Mouse (Mus musculus) kidney, embryonic 16.5 days (tissue): ENCODE measurements around the gene Zbed5. TPM values are rescaled to one million over a fixed set of nuclear protein-coding genes. Genes with fewer than 3 reads are reported as not detected.
A peak's percentile ranks its signal among the peaks of the same experiment; 100 is the strongest.
"Not testable (repeated sequence)": the region's sequence is repeated elsewhere in the genome, so short reads cannot be mapped to it uniquely, and the experiment has no call there.

ENCODE experiments used
- ATAC-seq: fragments of 200-750 bp; cut with Nextera tagmentation; 2 replicates; pipeline ENCODE4 v1.8.0; 2017; ENCODE audit warnings: moderate TSS enrichment; ENCODE audit not compliant: low FRiP score, low TSS enrichment
- H3K27ac ChIP-seq: fragments of 300-500 bp; sonication (generic); 2 replicates; pipeline ENCODE4 v1.5.1; 2014; ENCODE audit warnings: low read length
- H3K27me3 ChIP-seq: fragments of 300-500 bp; sonication (generic); 2 replicates; pipeline ENCODE4 v1.6.1; 2014; ENCODE audit warnings: low read length, control low read depth, mixed read lengths; ENCODE audit not compliant: insufficient read depth
- H3K36me3 ChIP-seq: fragments of 300-500 bp; sonication (generic); 2 replicates; pipeline ENCODE4 v1.6.1; 2014; ENCODE audit warnings: low read length, control low read depth, mixed read lengths; ENCODE audit not compliant: insufficient read depth
- H3K4me1 ChIP-seq: fragments of 300-500 bp; sonication (generic); 2 replicates; pipeline ENCODE4 v1.6.1; 2014; ENCODE audit warnings: low read length, control low read depth, mixed read lengths; ENCODE audit not compliant: insufficient read depth
- H3K4me2 ChIP-seq: fragments of 300-500 bp; sonication (generic); replicated peaks from 2 replicates; pipeline ENCODE4 v1.6.1; 2014; ENCODE audit warnings: low read depth, low read length
- H3K4me3 ChIP-seq: fragments of 300-500 bp; sonication (generic); 2 replicates; pipeline ENCODE4 v1.5.1; 2014; ENCODE audit warnings: mild to moderate bottlenecking, low read length
- H3K9ac ChIP-seq: fragments of 300-500 bp; sonication (generic); replicated peaks from 2 replicates; pipeline ENCODE4 v1.6.1; 2014; ENCODE audit warnings: low read length
- H3K9me3 ChIP-seq: fragments of 300-500 bp; sonication (generic); 2 replicates; pipeline ENCODE4 v1.6.1; 2016; ENCODE audit warnings: low read length, control low read depth
- WGBS: fragments of 180-500 bp; shearing (Covaris S2); extraction: QIAGEN DNeasy Blood & Tissue Kit; methylation state at CpG from one replicate; pipeline ENCODE4 v1.1.7; 2014; 5-methylcytosine and 5-hydroxymethylcytosine counted together
- polyA plus RNA-seq: library from polyadenylated mRNA; unstranded; fragments of >200 nt; fragmentation: Nextera tagmentation; extraction: Ambion mirVana; gene quantifications from 2 replicates; pipeline ENCODE4 v1.2.1, GENCODE M21; 2015

The Zbed5 gene
- polyA plus RNA-seq, 1 experiment from 2014 or later, result 6.5 TPM

DNA sequence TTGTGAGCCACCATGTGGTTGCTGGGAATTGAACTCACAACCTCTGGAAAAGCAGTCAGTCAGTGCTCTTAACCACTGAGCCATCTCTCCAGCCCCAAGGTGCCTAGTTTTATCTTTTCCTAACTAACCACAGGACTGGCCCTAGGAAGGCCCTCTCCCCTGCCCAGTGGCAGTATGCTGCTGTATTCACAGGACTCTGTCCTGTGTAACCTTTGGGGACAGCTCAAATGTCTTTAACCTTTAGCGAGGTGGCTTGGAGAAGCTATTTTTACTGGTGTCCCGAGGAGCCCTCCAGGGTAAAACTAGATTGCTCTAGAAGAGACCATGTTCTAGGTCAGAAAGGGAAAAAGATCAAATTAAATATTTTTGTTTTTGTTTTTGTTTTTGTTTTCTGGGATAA lies 24.3 kb upstream of the Zbed5 start:
- H3K36me3 ChIP-seq, result no peaks in the 10 kb centered on the region
- H3K9me3 ChIP-seq, result no peaks in the 10 kb centered on the region
- H3K27me3 ChIP-seq, result no peaks in the 10 kb centered on the region
- WGBS, result 74% methylated on average over 2 of the region's 2 CpGs
- H3K4me3 ChIP-seq, result no peak overlapping the region
- no peak overlapping the region for H3K4me2 ChIP-seq
- ATAC-seq, result no peak
- no peak overlapping the region for H3K9ac ChIP-seq
- no peaks in the 10 kb centered on the region for H3K4me1 ChIP-seq
- no peak overlapping the region for H3K27ac ChIP-seq

DNA sequence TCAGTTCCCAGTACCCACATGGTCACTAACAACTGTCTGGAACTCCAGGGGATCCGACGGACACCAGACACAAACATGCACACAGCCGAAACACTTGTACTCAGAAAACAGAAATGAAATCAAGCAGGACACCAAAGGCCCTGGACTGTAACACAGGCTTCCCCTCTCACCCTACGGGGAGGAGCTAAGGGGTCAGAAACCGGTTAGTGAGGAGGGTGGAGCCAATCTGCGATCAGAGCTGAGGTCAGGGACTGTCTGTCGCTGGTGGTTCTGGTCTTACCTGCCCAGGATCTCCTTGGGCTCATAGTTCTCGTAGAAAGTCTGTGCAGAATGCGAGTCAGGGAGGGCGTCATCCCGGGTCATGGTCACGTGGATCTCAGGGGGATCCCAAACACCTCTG lies 21.6 kb upstream of the Zbed5 start:
- Histone ChIP-seq H3K4me1 (no peaks in the 10 kb centered on the region), H3K4me3 (no peak overlapping the region), H3K27me3 (no peaks in the 10 kb centered on the region), H3K9ac (no peak overlapping the region), H3K9me3 (no peaks in the 10 kb centered on the region), H3K36me3 (no peaks in the 10 kb centered on the region), H3K27ac (no peak overlapping the region), H3K4me2 (no peak overlapping the region)
- WGBS, result 81% methylated on average over 12 of the region's 12 CpGs
- no peak for ATAC-seq

DNA sequence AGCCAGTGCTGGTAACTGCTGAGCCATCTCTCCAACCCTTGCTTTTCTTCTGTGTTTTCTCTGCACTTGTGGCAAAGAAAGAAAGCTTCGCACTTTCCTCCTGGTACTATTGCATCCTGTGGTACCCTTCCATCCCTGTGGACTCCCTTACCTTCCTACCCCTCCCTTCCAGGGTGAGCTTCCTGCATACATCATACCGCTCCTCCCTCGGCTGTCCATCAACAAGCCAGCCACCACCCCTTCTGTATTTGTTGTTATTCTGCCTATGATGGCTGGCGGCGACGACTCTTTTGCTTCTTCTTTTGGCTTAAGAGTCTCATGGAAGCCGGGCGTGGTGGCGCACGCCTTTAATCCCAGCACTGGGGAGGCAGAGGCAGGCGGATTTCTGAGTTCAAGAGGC lies 20.4 kb upstream of the Zbed5 start:
- Histone ChIP-seq H3K9ac (no peak overlapping the region), H3K27me3 (no peaks in the 10 kb centered on the region), H3K9me3 (no peaks in the 10 kb centered on the region), H3K4me2 (no peak overlapping the region), H3K36me3 (0 out of 2 replicates have a peak, but pooled peaks cover under 1% of the 10 kb centered on the region), H3K4me3 (no peak overlapping the region), H3K4me1 (no peaks in the 10 kb centered on the region), H3K27ac (no peak overlapping the region)
- ATAC-seq, result no peak
- 79% methylated on average over 11 of the region's 11 CpGs for WGBS

DNA sequence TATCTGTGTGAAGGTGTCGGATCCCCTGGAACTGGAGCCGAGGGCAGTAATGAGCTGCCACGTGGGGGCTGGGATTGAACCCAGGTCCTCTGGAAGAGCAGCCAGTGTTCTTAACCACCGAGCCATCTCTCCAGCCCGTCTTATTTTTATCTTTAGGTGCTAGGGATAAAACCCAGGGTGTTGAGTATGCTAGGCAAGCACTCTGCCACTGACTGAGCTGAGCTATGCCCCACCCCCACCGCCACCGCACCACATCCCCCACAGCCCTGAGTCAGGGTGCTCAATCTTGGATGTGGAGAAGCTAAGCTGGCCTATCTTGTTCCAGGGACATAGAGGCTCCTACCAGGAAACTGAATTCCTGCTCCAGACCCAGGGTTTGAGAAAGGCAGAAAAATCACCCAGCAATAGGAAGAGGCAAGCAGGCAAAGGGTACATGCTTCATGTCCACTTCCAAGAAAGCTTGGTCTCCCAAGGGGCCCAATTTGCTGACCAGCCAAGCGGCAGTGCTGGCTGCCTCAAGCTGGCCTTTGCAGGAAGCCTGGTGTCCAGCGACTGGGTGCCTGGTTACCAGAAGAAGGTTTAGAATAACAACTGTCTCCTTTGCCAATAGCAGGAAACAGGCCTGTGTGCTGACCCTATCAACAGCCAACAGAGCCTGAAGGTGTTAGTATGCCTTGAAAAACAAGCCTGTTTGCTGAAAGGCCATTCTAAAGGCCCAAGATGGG lies 17.6 kb upstream of the Zbed5 start:
- ATAC-seq, result no peak
- H3K9me3 ChIP-seq, result no peaks in the 10 kb centered on the region
- H3K4me3 ChIP-seq, result no peak overlapping the region
- no peak overlapping the region for H3K9ac ChIP-seq
- H3K4me2 ChIP-seq, result no peak overlapping the region
- 73% methylated on average over 9 of the region's 9 CpGs for WGBS
- no peaks in the 10 kb centered on the region for H3K27me3 ChIP-seq
- H3K36me3 ChIP-seq, result peaks cover 25% of the 10 kb centered on the region
- no peaks in the 10 kb centered on the region for H3K4me1 ChIP-seq
- H3K27ac ChIP-seq, result no peak overlapping the region

DNA sequence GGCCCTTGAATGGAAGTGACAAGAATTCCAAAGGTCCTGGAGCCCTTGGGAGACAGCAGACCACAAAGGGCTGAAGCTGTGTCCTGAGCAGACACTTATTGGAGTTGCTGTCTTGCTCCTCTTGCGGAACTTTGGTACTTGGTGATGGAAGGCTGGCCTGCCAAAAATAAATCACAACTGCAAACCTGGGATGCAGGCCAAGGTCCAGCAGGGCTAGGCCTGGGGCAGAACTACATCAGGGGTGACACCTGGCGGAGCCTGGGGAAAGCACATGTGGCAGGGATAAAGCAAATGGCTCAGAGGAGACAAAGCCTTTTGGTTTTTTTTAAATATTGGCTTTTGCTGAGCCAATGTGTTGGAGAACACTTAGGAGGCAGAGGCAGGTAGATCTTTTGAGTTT lies 16.6 kb upstream of the Zbed5 start:
- H3K9me3 ChIP-seq, result no peaks in the 10 kb centered on the region
- H3K9ac ChIP-seq, result no peak overlapping the region
- H3K4me3 ChIP-seq, result no peak overlapping the region
- H3K4me2 ChIP-seq, result no peak overlapping the region
- ATAC-seq, result 0 out of 2 replicates have a peak, but pooled peaks have one; percentile 70
- no peaks in the 10 kb centered on the region for H3K4me1 ChIP-seq
- WGBS, result 39% methylated on average over 2 of the region's 2 CpGs
- no peaks in the 10 kb centered on the region for H3K27me3 ChIP-seq
- H3K27ac ChIP-seq, result no peak overlapping the region
- peaks cover 31% of the 10 kb centered on the region for H3K36me3 ChIP-seq

DNA sequence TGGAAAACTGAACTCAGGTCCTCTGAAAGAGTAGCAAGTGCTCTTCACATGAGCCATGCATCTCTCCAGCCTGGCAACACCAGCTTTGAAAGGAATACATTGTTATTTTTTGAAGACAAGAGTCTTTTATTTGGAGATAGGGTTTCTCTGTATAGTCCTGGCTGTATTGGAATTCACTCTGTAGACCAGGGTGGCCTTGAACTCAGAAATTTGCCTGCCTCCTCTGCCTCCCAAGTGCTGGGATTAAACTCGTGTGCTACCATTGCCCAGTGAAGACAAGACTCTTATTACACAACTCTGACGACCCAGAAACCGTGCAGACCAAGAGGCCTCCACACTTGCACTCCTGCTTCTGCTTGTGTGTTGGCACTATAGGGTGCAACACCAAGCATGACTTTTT lies 15.6 kb upstream of the Zbed5 start:
- H3K4me3 ChIP-seq, result no peak overlapping the region
- no peak overlapping the region for H3K27ac ChIP-seq
- H3K9ac ChIP-seq, result no peak overlapping the region
- no peaks in the 10 kb centered on the region for H3K9me3 ChIP-seq
- no peak for ATAC-seq
- H3K36me3 ChIP-seq, result peaks cover 40% of the 10 kb centered on the region
- no peaks in the 10 kb centered on the region for H3K27me3 ChIP-seq
- 79% methylated on average over 3 of the region's 3 CpGs for WGBS
- H3K4me1 ChIP-seq, result no peaks in the 10 kb centered on the region
- no peak overlapping the region for H3K4me2 ChIP-seq

DNA sequence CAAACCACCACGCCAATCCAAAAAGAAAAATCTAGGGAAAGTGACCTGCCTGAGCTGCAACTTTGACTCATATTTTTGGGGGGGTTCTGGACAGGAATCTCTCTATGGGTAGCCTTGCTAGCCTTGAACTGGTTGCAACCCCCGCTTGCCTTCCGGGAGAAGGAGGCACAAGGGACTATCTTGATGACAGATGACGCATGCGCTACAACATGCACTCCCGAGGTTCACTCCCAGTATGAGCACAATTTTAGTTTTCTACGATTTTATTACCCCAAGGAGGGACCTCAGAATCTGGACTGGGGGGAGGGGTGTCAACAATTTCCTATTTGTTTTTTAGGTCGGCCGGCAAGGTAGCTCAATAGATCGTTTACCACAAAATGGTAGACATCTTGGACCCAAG lies 9.3 kb upstream of the Zbed5 start:
- Histone ChIP-seq H3K9me3 (no peaks in the 10 kb centered on the region), H3K9ac (peak overlapping the region; percentile 95), H3K4me2 (peak overlapping the region; percentile 91), H3K27ac (peak overlapping the region; percentile 98; the same call in 1 of the 2 replicates), H3K27me3 (no peaks in the 10 kb centered on the region), H3K4me3 (peak overlapping the region; percentile 92), H3K36me3 (peaks cover 32% of the 10 kb centered on the region), H3K4me1 (peaks cover 13% of the 10 kb centered on the region)
- WGBS, result 29% methylated on average over 10 of the region's 10 CpGs
- no peak for ATAC-seq

DNA sequence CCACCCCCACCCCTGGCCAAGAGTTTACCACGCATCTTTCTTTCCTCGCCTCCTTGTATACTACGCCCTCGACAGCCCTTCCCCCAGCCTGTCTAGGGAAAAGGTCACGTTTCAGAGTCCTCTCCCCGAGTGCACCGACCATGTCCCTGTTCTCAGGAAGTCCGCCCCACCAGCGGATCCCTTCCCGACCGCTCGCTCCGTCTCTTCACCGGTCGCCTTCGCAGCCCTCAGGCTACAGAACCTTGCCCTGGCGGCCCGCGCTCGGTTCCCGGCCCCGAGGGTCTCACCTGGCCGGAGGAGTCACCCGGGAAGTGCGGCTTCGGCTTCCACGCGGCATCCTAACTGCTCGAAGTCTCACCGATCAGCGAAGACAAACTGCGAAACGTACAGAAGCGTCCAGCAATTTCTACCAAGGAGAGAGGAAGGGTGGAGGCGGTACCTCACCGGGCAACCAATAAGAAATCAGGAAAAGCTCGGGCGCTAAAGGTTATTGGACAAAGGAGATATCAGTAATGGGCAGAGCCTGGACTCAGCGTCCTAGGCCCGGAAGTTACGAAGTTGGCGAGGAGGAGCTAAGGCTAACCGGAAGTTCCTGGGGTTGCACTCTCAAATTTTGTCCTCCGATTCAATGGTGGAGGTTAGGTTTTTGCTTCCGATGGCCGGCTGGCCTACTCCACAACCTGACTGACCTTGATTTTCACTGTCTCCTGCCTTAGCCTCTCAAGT lies 8.4 kb upstream of the Zbed5 start, which contains the start of gene Chchd2:
Gene Chchd2 (minus strand): TSS at position 560 of the 726 bp plus-strand sequence.
- peak within 1 kb of the TSS; percentile 91 for H3K4me2 ChIP-seq
- H3K9ac ChIP-seq, result peak within 1 kb of the TSS; percentile 95
- under 1% methylated on average over 46 of the region's 46 CpGs for WGBS
- H3K27ac ChIP-seq, result peak within 1 kb of the TSS; percentile 98
- H3K36me3 ChIP-seq, result peaks cover 24% of the 10 kb centered on the region
- H3K4me1 ChIP-seq, result peaks cover 13% of the 10 kb centered on the region
- ATAC-seq, result peak; percentile 100
- H3K27me3 ChIP-seq, result no peaks in the 10 kb centered on the region
- no peaks in the 10 kb centered on the region for H3K9me3 ChIP-seq
- peak within 1 kb of the TSS; percentile 92 for H3K4me3 ChIP-seq

DNA sequence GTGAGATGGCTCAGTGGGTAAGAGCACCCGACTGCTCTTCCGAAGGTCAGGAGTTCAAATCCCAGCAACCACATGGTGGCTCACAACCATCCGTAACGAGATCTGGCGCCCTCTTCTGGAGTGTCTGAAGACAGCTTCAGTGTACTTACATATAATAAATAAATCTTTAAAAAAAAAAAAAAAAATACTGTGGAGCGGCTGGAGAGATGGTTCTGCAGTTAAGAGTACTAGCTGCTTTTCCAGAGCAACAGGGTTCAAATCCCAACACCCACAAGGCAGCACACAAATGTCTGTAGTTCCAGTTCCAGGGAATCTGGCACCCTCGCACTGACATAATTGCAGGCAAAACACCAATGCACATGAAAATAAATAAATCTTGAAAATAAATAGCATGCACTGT lies 5.1 kb upstream of the Zbed5 start:
- not testable (repeated sequence) for H3K9ac ChIP-seq, H3K9me3 ChIP-seq, ATAC-seq, H3K4me3 ChIP-seq, H3K36me3 ChIP-seq, H3K27me3 ChIP-seq, H3K4me2 ChIP-seq, H3K27ac ChIP-seq
- peaks cover 14% of the 10 kb centered on the region for H3K4me1 ChIP-seq
- WGBS, result 63% methylated on average over 4 of the region's 7 CpGs

DNA sequence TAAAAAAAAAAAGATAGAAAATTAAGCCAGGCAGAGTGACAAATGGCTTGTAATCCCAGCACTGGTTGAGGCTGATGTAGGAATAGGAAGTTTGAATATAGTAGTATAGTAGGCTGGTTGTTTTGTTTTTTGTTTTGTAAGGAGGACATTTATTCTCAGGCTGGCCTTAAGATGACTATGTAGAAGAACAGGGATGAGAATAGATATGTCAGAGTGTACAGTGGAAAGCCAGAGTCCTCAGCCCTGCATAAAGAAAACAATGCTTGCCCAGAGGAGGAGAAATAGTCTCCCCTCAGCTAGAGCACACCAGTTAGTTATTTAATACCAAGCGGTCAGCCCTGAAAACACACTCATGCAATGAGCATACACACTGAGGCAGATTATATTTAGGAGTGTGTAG lies 2.9 kb downstream of the Zbed5 start, which contains the start of gene Phkg1:
Gene Phkg1 (minus strand): TSS at position 101 of the 400 bp plus-strand sequence.
- H3K36me3 ChIP-seq, result peaks cover 8% of the 10 kb centered on the region
- H3K27me3 ChIP-seq, result no peaks in the 10 kb centered on the region
- H3K9ac ChIP-seq, result no peak within 1 kb of the TSS
- no peak within 1 kb of the TSS for H3K4me3 ChIP-seq
- H3K9me3 ChIP-seq, result no peaks in the 10 kb centered on the region
- H3K27ac ChIP-seq, result no peak within 1 kb of the TSS
- H3K4me1 ChIP-seq, result peaks cover 13% of the 10 kb centered on the region
- ATAC-seq, result no peak
- WGBS, result 87% methylated on average over 1 of the region's 1 CpGs
- no peak within 1 kb of the TSS for H3K4me2 ChIP-seq
